Mouse (Mus musculus): Measurements from ENCODE around the gene Rdh5. TPM values are rescaled to one million over a fixed set of nuclear protein-coding genes. Genes with fewer than 3 reads are reported as not detected.

The Rdh5 gene
- polyA plus RNA-seq, 1 experiment from 2014 or later: 17.3 TPM

GRCm38 (mm10) chr10:128882067-128882466 lies 40.6 kb downstream of the Rdh5 start:
- no peak for ATAC-seq (ENCODE audit: borderline replicate concordance, extremely low read depth, low FRiP score, low TSS enrichment)

GRCm38 (mm10) chr10:128878811-128879210 lies 43.9 kb downstream of the Rdh5 start:
- WGBS: 79% methylated on average over 2 of the region's 2 CpGs
- no peak for ATAC-seq (ENCODE audit: borderline replicate concordance, extremely low read depth, low FRiP score, low TSS enrichment)

More at GRCm38 (mm10) chr10:128882067-128882466, 40.6 kb downstream of the Rdh5 start:
- Histone ChIP-seq H3K27ac (no peak overlapping the region), H3K4me1 (no peaks in the 10 kb centered on the region), H3K9me3 (no peaks in the 10 kb centered on the region), H3K27me3 (no peaks in the 10 kb centered on the region), H3K9ac (no peak overlapping the region), H3K36me3 (peaks cover 22% of the 10 kb centered on the region), H3K4me3 (no peak overlapping the region), H3K4me2 (no peak overlapping the region)
- 88% methylated on average over 5 of the region's 5 CpGs for WGBS

GRCm38 (mm10) chr10:128878291-128878690 lies 44.4 kb downstream of the Rdh5 start:
- Histone ChIP-seq H3K4me2 (no peak overlapping the region), H3K27ac (no peak overlapping the region), H3K4me3 (no peak overlapping the region), H3K36me3 (peaks cover 40% of the 10 kb centered on the region), H3K4me1 (no peaks in the 10 kb centered on the region), H3K27me3 (no peaks in the 10 kb centered on the region), H3K9me3 (no peaks in the 10 kb centered on the region), H3K9ac (no peak overlapping the region)
- ATAC-seq (ENCODE audit: borderline replicate concordance, extremely low read depth, low FRiP score, low TSS enrichment): no peak

More at GRCm38 (mm10) chr10:128878811-128879210, 43.9 kb downstream of the Rdh5 start:
- H3K4me1 ChIP-seq: no peaks in the 10 kb centered on the region
- no peak overlapping the region for H3K9ac ChIP-seq
- no peaks in the 10 kb centered on the region for H3K9me3 ChIP-seq
- no peak overlapping the region for H3K27ac ChIP-seq
- no peak overlapping the region for H3K4me2 ChIP-seq
- no peak overlapping the region for H3K4me3 ChIP-seq
- H3K27me3 ChIP-seq: no peaks in the 10 kb centered on the region
- H3K36me3 ChIP-seq: peaks cover 35% of the 10 kb centered on the region

- no peak for ATAC-seq (ENCODE audit: borderline replicate concordance, extremely low read depth, low FRiP score, low TSS enrichment)
- Histone ChIP-seq H3K36me3 (peaks cover 66% of the 10 kb centered on the region), H3K4me3 (no peak overlapping the region), H3K27me3 (no peaks in the 10 kb centered on the region), H3K27ac (no peak overlapping the region), H3K9ac (no peak overlapping the region), H3K9me3 (no peaks in the 10 kb centered on the region), H3K4me2 (no peak overlapping the region), H3K4me1 (no peaks in the 10 kb centered on the region)
- 82% methylated on average over 3 of the region's 3 CpGs for WGBS
Measured at GRCm38 (mm10) chr10:128870341-128870740, 52.3 kb downstream of the Rdh5 start.

GRCm38 (mm10) chr10:128866518-128866917 lies 56.2 kb downstream of the Rdh5 start:
- ATAC-seq (ENCODE audit: borderline replicate concordance, extremely low read depth, low FRiP score, low TSS enrichment): no peak
- no peaks in the 10 kb centered on the region for H3K27me3 ChIP-seq
- no peaks in the 10 kb centered on the region for H3K9me3 ChIP-seq
- no peak overlapping the region for H3K4me2 ChIP-seq
- peaks cover 47% of the 10 kb centered on the region; the same call in 1 of the 2 replicates for H3K36me3 ChIP-seq
- H3K27ac ChIP-seq: no peak overlapping the region
- H3K4me1 ChIP-seq: no peaks in the 10 kb centered on the region
- H3K9ac ChIP-seq: no peak overlapping the region
- no peak overlapping the region for H3K4me3 ChIP-seq
- WGBS: 85% methylated on average over 1 of the region's 1 CpGs

- Histone ChIP-seq H3K4me1 (no peaks in the 10 kb centered on the region), H3K9ac (no peak overlapping the region), H3K4me3 (no peak overlapping the region), H3K27me3 (no peaks in the 10 kb centered on the region), H3K4me2 (no peak overlapping the region), H3K27ac (no peak overlapping the region), H3K9me3 (no peaks in the 10 kb centered on the region), H3K36me3 (peaks cover 46% of the 10 kb centered on the region; the same call in 1 of the 2 replicates)
- 77% methylated on average over 3 of the region's 3 CpGs for WGBS
- ATAC-seq (ENCODE audit: borderline replicate concordance, extremely low read depth, low FRiP score, low TSS enrichment): no peak
Measured at GRCm38 (mm10) chr10:128866042-128866441, 56.6 kb downstream of the Rdh5 start.

Other genes starting within 250 kb of the Rdh5 start
- 12.3 and 13.8 TPM in 2 replicates for gene Suox, start 248.8 kb downstream of the Rdh5 start, polyA plus RNA-seq (2015; fragmentation: Nextera tagmentation; extraction: Ambion mirVana)
- gene Rab5b, start 226.6 kb downstream of the Rdh5 start, polyA plus RNA-seq (2015; fragmentation: Nextera tagmentation; extraction: Ambion mirVana): 73.8 and 77.8 TPM in 2 replicates
- gene Pmel, start 218.7 kb downstream of the Rdh5 start, polyA plus RNA-seq (2015; fragmentation: Nextera tagmentation; extraction: Ambion mirVana): 1.2 and 1.3 TPM in 2 replicates
- 108 and 110 TPM in 2 replicates for gene Cdk2, start 217.9 kb downstream of the Rdh5 start, polyA plus RNA-seq (2015; fragmentation: Nextera tagmentation; extraction: Ambion mirVana)
- gene Dgka, start 178.0 kb downstream of the Rdh5 start, polyA plus RNA-seq (2015; fragmentation: Nextera tagmentation; extraction: Ambion mirVana): 9.5 and 10.5 TPM in 2 replicates
- gene Pym1, start 175.0 kb downstream of the Rdh5 start, polyA plus RNA-seq (2015; fragmentation: Nextera tagmentation; extraction: Ambion mirVana): 37.9 and 39.8 TPM in 2 replicates
- 2.9 and 4.0 TPM in 2 replicates for gene Mmp19, start 132.0 kb downstream of the Rdh5 start, polyA plus RNA-seq (2015; fragmentation: Nextera tagmentation; extraction: Ambion mirVana)
- gene Dnajc14, start 118.8 kb downstream of the Rdh5 start, polyA plus RNA-seq (2015; fragmentation: Nextera tagmentation; extraction: Ambion mirVana): 50.1 and 55.2 TPM in 2 replicates
- gene Tmem198b, start 118.5 kb downstream of the Rdh5 start, polyA plus RNA-seq (2015; fragmentation: Nextera tagmentation; extraction: Ambion mirVana): 15.8 and 16.6 TPM in 2 replicates
- 206 and 214 TPM in 2 replicates for gene Sarnp, start 105.6 kb downstream of the Rdh5 start, polyA plus RNA-seq (2015; fragmentation: Nextera tagmentation; extraction: Ambion mirVana)
- 69.2 and 77.7 TPM in 2 replicates for gene Ormdl2, start 101.2 kb downstream of the Rdh5 start, polyA plus RNA-seq (2015; fragmentation: Nextera tagmentation; extraction: Ambion mirVana)
- gene Gdf11, start 31.2 kb downstream of the Rdh5 start, polyA plus RNA-seq (2015; fragmentation: Nextera tagmentation; extraction: Ambion mirVana): 3.7 and 4.8 TPM in 2 replicates
- 552 and 585 TPM in 2 replicates for gene Cd63, start 21.9 kb downstream of the Rdh5 start, polyA plus RNA-seq (2015; fragmentation: Nextera tagmentation; extraction: Ambion mirVana)
- gene Bloc1s1, start 1.1 kb upstream of the Rdh5 start, polyA plus RNA-seq (2015; fragmentation: Nextera tagmentation; extraction: Ambion mirVana): 186 and 195 TPM in 2 replicates
- gene Itga7, start 10.9 kb upstream of the Rdh5 start, polyA plus RNA-seq (2015; fragmentation: Nextera tagmentation; extraction: Ambion mirVana): 5.0 TPM in 2 replicates
- gene Mettl7b, start 38.1 kb upstream of the Rdh5 start, polyA plus RNA-seq (2015; fragmentation: Nextera tagmentation; extraction: Ambion mirVana): not detected in 2 replicates
- not detected in 2 replicates for gene Olfr9, start 66.5 kb upstream of the Rdh5 start, polyA plus RNA-seq (2015; fragmentation: Nextera tagmentation; extraction: Ambion mirVana)
- gene Olfr763, start 87.9 kb upstream of the Rdh5 start, polyA plus RNA-seq (2015; fragmentation: Nextera tagmentation; extraction: Ambion mirVana): not detected in 2 replicates
- not detected in 2 replicates for gene Olfr764-ps1, start 117.0 kb upstream of the Rdh5 start, polyA plus RNA-seq (2015; fragmentation: Nextera tagmentation; extraction: Ambion mirVana)
- not detected in 2 replicates for gene Olfr765, start 127.1 kb upstream of the Rdh5 start, polyA plus RNA-seq (2015; fragmentation: Nextera tagmentation; extraction: Ambion mirVana)
- not detected in 2 replicates for gene Olfr766-ps1, start 146.1 kb upstream of the Rdh5 start, polyA plus RNA-seq (2015; fragmentation: Nextera tagmentation; extraction: Ambion mirVana)
- gene Olfr767, start 160.0 kb upstream of the Rdh5 start, polyA plus RNA-seq (2015; fragmentation: Nextera tagmentation; extraction: Ambion mirVana): not detected in 2 replicates
- gene Olfr768, start 176.5 kb upstream of the Rdh5 start, polyA plus RNA-seq (2015; fragmentation: Nextera tagmentation; extraction: Ambion mirVana): not detected in 2 replicates
- gene Olfr769, start 195.0 kb upstream of the Rdh5 start, polyA plus RNA-seq (2015; fragmentation: Nextera tagmentation; extraction: Ambion mirVana): not detected in 2 replicates
- gene Olfr770, start 216.1 kb upstream of the Rdh5 start, polyA plus RNA-seq (2015; fragmentation: Nextera tagmentation; extraction: Ambion mirVana): not detected in 2 replicates
- not detected in 2 replicates for gene Olfr771, start 241.9 kb upstream of the Rdh5 start, polyA plus RNA-seq (2015; fragmentation: Nextera tagmentation; extraction: Ambion mirVana)

All from lung, embryonic 15.5 days (tissue).